Mouse (Mus musculus) stomach, postnatal 0 days (tissue): Measurements from ENCODE around the gene Arpc5l. TPM values are rescaled to one million over a fixed set of nuclear protein-coding genes. Genes with fewer than 3 reads are reported as not detected.
A peak's percentile ranks its signal among the peaks of the same experiment; 100 is the strongest.

Source experiments
- ATAC-seq: fragments of 200-750 bp; cut with Nextera tagmentation; 2 replicates; pipeline ENCODE4 v1.8.0; 2017; ENCODE audit not compliant: low FRiP score, low TSS enrichment
- DNase-seq: peaks from one replicate; pipeline ENCODE4 v3.0.0-alpha.2; 2016; ENCODE audit warnings: low spot score
- H3K27ac ChIP-seq: fragments of 300-500 bp; sonication (generic); replicated peaks from 2 replicates; pipeline ENCODE4 v1.5.1; 2014; ENCODE audit warnings: mild to moderate bottlenecking, control low read depth
- H3K27me3 ChIP-seq: fragments of 300-500 bp; sonication (generic); 2 replicates; pipeline ENCODE4 v1.6.1; 2014; ENCODE audit warnings: low read length; ENCODE audit not compliant: control insufficient read depth, insufficient read depth
- H3K36me3 ChIP-seq: fragments of 300-500 bp; sonication (generic); 2 replicates; pipeline ENCODE4 v1.6.1; 2014; ENCODE audit warnings: low read length, mixed read lengths; ENCODE audit not compliant: control insufficient read depth, insufficient read depth
- H3K4me1 ChIP-seq: fragments of 300-500 bp; sonication (generic); replicated peaks from 2 replicates; pipeline ENCODE4 v1.6.1; 2014; ENCODE audit warnings: antibody characterized with exemption; ENCODE audit not compliant: control insufficient read depth, insufficient read depth
- H3K4me2 ChIP-seq: fragments of 300-500 bp; sonication (generic); replicated peaks from 2 replicates; pipeline ENCODE4 v1.6.1; 2014; ENCODE audit warnings: low read depth, mild to moderate bottlenecking, control low read depth, moderate library complexity
- H3K4me3 ChIP-seq: fragments of 300-500 bp; sonication (generic); 2 replicates; pipeline ENCODE4 v1.5.1; 2014; ENCODE audit warnings: low read depth, low read length, control low read depth
- H3K9ac ChIP-seq: fragments of 300-500 bp; sonication (generic); 2 replicates; pipeline ENCODE4 v1.6.1; 2014; ENCODE audit warnings: mild to moderate bottlenecking, low read length, control low read depth, mixed read lengths
- H3K9me3 ChIP-seq: fragments of 300-500 bp; sonication (generic); 2 replicates; pipeline ENCODE4 v1.6.1; 2016; ENCODE audit warnings: low read length; ENCODE audit not compliant: control insufficient read depth
- CTCF ChIP-seq: IDR thresholded peaks from 2 replicates; pipeline ENCODE4 v1.5.1; 2016; ENCODE audit warnings: antibody characterized with exemption, low read depth, mild to moderate bottlenecking, moderate library complexity
- EP300 ChIP-seq: optimal IDR thresholded peaks from 2 replicates; pipeline ENCODE3; 2016; ENCODE audit warnings: antibody characterized with exemption
- WGBS: fragments of 180-500 bp; shearing (Covaris S2); extraction: QIAGEN DNeasy Blood & Tissue Kit; methylation state at CpG from one replicate; pipeline ENCODE4 v1.1.7; 2014; 5-methylcytosine and 5-hydroxymethylcytosine counted together
- polyA plus RNA-seq: library from polyadenylated mRNA; unstranded; fragments of >200 nt; fragmentation: Nextera tagmentation; extraction: Ambion mirVana; gene quantifications from 2 replicates; pipeline ENCODE4 v1.2.1, GENCODE M21; 2015

Arpc5l gene
- polyA plus RNA-seq, 1 experiment from 2014 or later = 142 TPM

- no peaks in the 10 kb centered on the region for H3K36me3 ChIP-seq
- ATAC-seq (0 out of 2 replicates have a peak, but pooled peaks have one; percentile 3), DNase-seq (peak; percentile 39)
- no peaks in the 10 kb centered on the region for H3K4me1 ChIP-seq
- H3K27ac ChIP-seq = no peak overlapping the region
- H3K4me2 ChIP-seq = no peak overlapping the region
- H3K9me3 ChIP-seq = no peaks in the 10 kb centered on the region
- no peak overlapping the region for H3K9ac ChIP-seq
- no peak for TF ChIP-seq EP300
- no peak for TF ChIP-seq CTCF
- H3K4me3 ChIP-seq = no peak overlapping the region
- 33% methylated on average over 4 of the region's 4 CpGs for WGBS
- no peaks in the 10 kb centered on the region for H3K27me3 ChIP-seq
Observed at GRCm38 (mm10) chr2:38992452-38992851, 12.7 kb upstream of the Arpc5l start.

- 12% methylated on average over 33 of the region's 33 CpGs for WGBS
- ATAC-seq = peak; percentile 93
Observed at GRCm38 (mm10) chr2:38997386-38998374, 7.5 kb upstream of the Arpc5l start, which contains the start of gene Wdr38. Wdr38 (plus strand) TSS chr2:38997476.

GRCm38 (mm10) chr2:38999381-38999780 is 5.8 kb upstream of the Arpc5l start:
- ATAC-seq (no peak), DNase-seq (no peak)
- Histone ChIP-seq H3K27ac (no peak overlapping the region), H3K9ac (no peak overlapping the region), H3K9me3 (no peaks in the 10 kb centered on the region), H3K4me3 (no peak overlapping the region), H3K4me2 (no peak overlapping the region), H3K36me3 (peaks cover 7% of the 10 kb centered on the region; the same call in 1 of the 2 replicates), H3K27me3 (no peaks in the 10 kb centered on the region), H3K4me1 (peaks cover 2% of the 10 kb centered on the region)
- 38% methylated on average over 4 of the region's 4 CpGs for WGBS
- TF ChIP-seq CTCF (no peak), EP300 (no peak)

More at GRCm38 (mm10) chr2:38997386-38998374, 7.5 kb upstream of the Arpc5l start, which contains the start of gene Wdr38:
- Histone ChIP-seq H3K4me1 (no peaks in the 10 kb centered on the region; the same call in 1 of the 2 replicates), H3K36me3 (peaks cover 7% of the 10 kb centered on the region; the same call in 1 of the 2 replicates), H3K9ac (peak within 1 kb of the TSS; percentile 59), H3K4me2 (peak within 1 kb of the TSS; percentile 65), H3K27ac (0 out of 2 replicates have a peak within 1 kb of the TSS, but pooled peaks have one; percentile 13), H3K9me3 (no peaks in the 10 kb centered on the region), H3K27me3 (no peaks in the 10 kb centered on the region), H3K4me3 (peak within 1 kb of the TSS; percentile 43)
- no peak for TF ChIP-seq EP300
- peak; percentile 98 for TF ChIP-seq CTCF
- peak; percentile 90 for DNase-seq

GRCm38 (mm10) chr2:38999910-39000586 is 5.1 kb upstream of the Arpc5l start:
- H3K9ac ChIP-seq = no peak overlapping the region
- DNase-seq (no peak), ATAC-seq (no peak)
- H3K4me3 ChIP-seq = no peak overlapping the region
- H3K4me1 ChIP-seq = peaks cover 2% of the 10 kb centered on the region
- H3K9me3 ChIP-seq = no peaks in the 10 kb centered on the region
- no peaks in the 10 kb centered on the region for H3K27me3 ChIP-seq
- H3K27ac ChIP-seq = no peak overlapping the region
- H3K4me2 ChIP-seq = no peak overlapping the region
- H3K36me3 ChIP-seq = peaks cover 7% of the 10 kb centered on the region; the same call in 1 of the 2 replicates
- WGBS = 61% methylated on average over 8 of the region's 8 CpGs
- no peak for TF ChIP-seq CTCF
- TF ChIP-seq EP300 = no peak

GRCm38 (mm10) chr2:39000587-39000919 is 4.6 kb upstream of the Arpc5l start:
- 75% methylated on average over 4 of the region's 4 CpGs for WGBS
- H3K27me3 ChIP-seq = no peaks in the 10 kb centered on the region
- H3K4me2 ChIP-seq = no peak overlapping the region
- no peak overlapping the region for H3K27ac ChIP-seq
- H3K36me3 ChIP-seq = peaks cover 7% of the 10 kb centered on the region; the same call in 1 of the 2 replicates
- H3K4me3 ChIP-seq = no peak overlapping the region
- DNase-seq (no peak), ATAC-seq (no peak)
- H3K9ac ChIP-seq = no peak overlapping the region
- no peak for TF ChIP-seq EP300
- TF ChIP-seq CTCF = no peak
- H3K4me1 ChIP-seq = peaks cover 2% of the 10 kb centered on the region
- no peaks in the 10 kb centered on the region for H3K9me3 ChIP-seq
